8 mouse cellular contexts compared by ENCODE assay signal in genomic region chr13:45516501-45517393, GRCm38 (mm10). TPM values are rescaled to one million over a fixed set of nuclear protein-coding genes. Genes with fewer than 3 reads are reported as not detected.
DNase-seq lines count a peak whose midpoint lies in the region; ATAC-seq and TF ChIP-seq lines count a peak whose summit lies in the region.
"Had no signal": no experiment of that assay in that cellular context is flagged by ENCODE, and none has a peak within 500 bp of the region (broad histone marks: within the 10 kb centered on the region; RNA-seq: fewer than 3 reads in every experiment).

No protein-coding gene starts in this region.

- H3K36me3 ChIP-seq in ES-Bruce4 (ENCODE audit: control insufficient read depth, insufficient read depth, low read length, poor library complexity, severe bottlenecking) = no peaks in the 10 kb centered on the region
- H3K36me3 ChIP-seq in kidney, embryonic 14.5 days (ENCODE audit: control insufficient read depth, insufficient read depth, low read length) = no peaks in the 10 kb centered on the region; the same call in 1 of the 2 replicates

- no peaks in the 10 kb centered on the region for H3K9me3 ChIP-seq in ES-Bruce4 (replicated peaks; ENCODE audit: control insufficient read depth, insufficient read depth, low read length, poor library complexity, severe bottlenecking)
- H3K9me3 ChIP-seq in kidney, embryonic 14.5 days (ENCODE audit: control insufficient read depth, low read length) = no peaks in the 10 kb centered on the region

- in situ Hi-C loops in Patski (cut with MboI; ENCODE audit: low pct_unique_long_range_greater_than_20kb) = no loop called here

- H3K27me3 ChIP-seq in ES-Bruce4 (ENCODE audit: control insufficient read depth, insufficient read depth, low read length, poor library complexity, severe bottlenecking) (no peaks in the 10 kb centered on the region), Patski (no peaks in the 10 kb centered on the region)
- no peaks in the 10 kb centered on the region for H3K27me3 ChIP-seq in kidney, embryonic 14.5 days (ENCODE audit: control insufficient read depth, insufficient read depth, low read length)

- CTCF ChIA-PET in Patski (lab: Charles Lee) = no interaction called here

- no peak for TF ChIP-seq EP300 in ES-Bruce4 (IDR thresholded peaks at IDR 0.05; ENCODE audit: insufficient read depth, low read depth, low read length)

- no peak for TF ChIP-seq POLR2A in ES-Bruce4 (IDR thresholded peaks at IDR 0.05; ENCODE audit: insufficient read depth, low read length)

- H3K27ac ChIP-seq in ES-Bruce4 (ENCODE audit: insufficient read depth, low read length) = no peak overlapping the region
- H3K27ac ChIP-seq in kidney, embryonic 14.5 days (ENCODE audit: low read depth, low read length) = 0 out of 2 replicates have a peak overlapping the region, but pooled peaks have one; percentile 60

- TF ChIP-seq CTCF in ES-Bruce4 (IDR thresholded peaks at IDR 0.05; ENCODE audit: low read depth, low read length) (no peak), Patski (IDR thresholded peaks at IDR 0.05) (no peak)

- H3K4me2 ChIP-seq in kidney, embryonic 14.5 days (replicated peaks; ENCODE audit: low read depth, low read length) = peak overlapping the region; percentile 47

- DNase-seq in Patski (ENCODE audit: low read depth, low spot score) = no peak
- DNase-seq in forelimb bud, embryonic 11.5 days (ENCODE audit: low read depth, low spot score) = peak; percentile 67
- DNase-seq in lung, postnatal 36 days = peak; percentile 45
- no peak for DNase-seq in spleen, postnatal 10 days (ENCODE audit: low spot score in 2 of 2)
- DNase-seq in urinary bladder, postnatal 25 days (ENCODE audit: low spot score) = no peak

- 4% methylated on average over 24 of the region's 24 CpGs for WGBS in kidney, embryonic 14.5 days

- H3K4me1 ChIP-seq in ES-Bruce4 (ENCODE audit: control insufficient read depth, insufficient read depth, low read length) = no peaks in the 10 kb centered on the region
- peaks cover 32% of the 10 kb centered on the region for H3K4me1 ChIP-seq in kidney, embryonic 14.5 days (ENCODE audit: control insufficient read depth, insufficient read depth, low read length)

- POLR2A ChIA-PET in Patski (lab: Charles Lee) = no interaction called here

- ATAC-seq in Patski = peak; percentile 8
- ATAC-seq in kidney, embryonic 14.5 days (ENCODE audit: low FRiP score, low TSS enrichment) = peak; percentile 67

- peak overlapping the region; percentile 36; the same call in 1 of the 2 replicates for H3K9ac ChIP-seq in ES-Bruce4 (ENCODE audit: low read depth, poor library complexity, severe bottlenecking)
- H3K9ac ChIP-seq in kidney, embryonic 14.5 days (ENCODE audit: low read depth, low read length) = peak overlapping the region; percentile 1; the same call in 1 of the 2 replicates

- H3K4me3 ChIP-seq in ES-Bruce4 (ENCODE audit: low read depth, low read length) = peak overlapping the region; percentile 58
- peak overlapping the region; percentile 28 for H3K4me3 ChIP-seq in kidney, embryonic 14.5 days (ENCODE audit: low read length)
- H3K4me3 ChIP-seq: myocyte had no signal

RNA-seq across cellular contexts. Expression of gene Gmpr, which starts 9.5 kb away (rescaled TPM):
- polyA plus RNA-seq in ES-Bruce4 (2011; ENCODE audit: insufficient read depth, insufficient read length, low read depth, missing spikeins) (6.9 and 7.6 TPM in 2 replicates), Patski (2021) (91.3 TPM)
- polyA plus RNA-seq in kidney, embryonic 14.5 days (2014; fragmentation: Nextera tagmentation; extraction: Ambion mirVana) = 38.7 and 48.9 TPM in 2 replicates

Comparison
In these comparisons a context has a peak if more than half of its experiments do, and no peak if none do; other contexts are left out.
1. DNase-seq: peak in forelimb bud, embryonic 11.5 days (single experiment) and lung, postnatal 36 days (single experiment); none in Patski (single experiment), spleen, postnatal 10 days (0 of 2) and urinary bladder, postnatal 25 days (single experiment).